Mouse (Mus musculus) liver, postnatal 0 days (tissue): ENCODE measurements around the gene Gcdh.

Experiments used
- CTCF ChIP-seq: sonication (generic); IDR thresholded peaks from 2 replicates; pipeline ENCODE4 v1.5.1; 2016; ENCODE audit warnings: antibody characterized with exemption, low read depth
- EP300 ChIP-seq: IDR thresholded peaks from 2 replicates; pipeline ENCODE4 v1.6.1; 2016; ENCODE audit warnings: antibody characterized with exemption, low read depth, mild to moderate bottlenecking

- no peak for TF ChIP-seq CTCF
- no peak for TF ChIP-seq EP300
These were observed 2.2 kb upstream of the Gcdh start for GRCm38 (mm10) chr8:84895963-84896362.
